Mouse (Mus musculus): Measurements from ENCODE around the gene Tst.

The Tst gene

DNA sequence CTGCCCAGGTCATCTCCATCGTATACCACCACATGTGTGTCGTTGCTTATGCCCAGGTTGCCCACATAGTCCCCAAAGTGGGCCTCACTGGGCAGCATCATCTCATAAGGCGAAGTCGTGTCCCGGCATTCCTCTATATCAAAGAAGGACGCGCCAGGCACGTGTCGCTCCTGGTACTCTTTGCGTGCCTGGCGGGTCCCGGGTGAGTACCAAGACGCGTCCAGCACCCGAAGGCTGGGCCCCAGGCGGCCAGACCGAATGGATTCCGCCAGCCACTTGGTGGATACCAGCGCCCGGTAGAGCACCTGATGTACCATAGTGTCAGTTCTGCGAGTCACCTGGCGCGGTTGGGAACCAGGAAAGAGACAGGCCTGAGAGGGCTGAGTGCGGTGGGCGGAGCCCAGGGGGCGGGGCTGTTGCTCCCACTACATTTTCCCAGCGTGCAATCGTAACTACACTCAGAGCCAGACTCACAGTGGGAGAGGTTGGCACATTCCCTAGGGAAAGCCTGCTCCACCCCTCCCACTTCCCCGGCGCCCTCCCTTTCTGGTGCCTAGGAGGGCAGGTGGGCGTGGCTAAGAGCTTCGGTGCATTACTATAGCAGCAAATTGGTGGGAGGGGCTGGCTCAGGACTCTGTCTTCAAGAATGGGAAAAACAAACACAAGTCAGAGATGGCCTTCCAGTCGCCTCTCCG is at the start of gene Tst:
Gene Tst, minus strand, starts transcription at position 391 of the 695 bp plus-strand sequence.
- DNase-seq: peak; percentile 99

DNA sequence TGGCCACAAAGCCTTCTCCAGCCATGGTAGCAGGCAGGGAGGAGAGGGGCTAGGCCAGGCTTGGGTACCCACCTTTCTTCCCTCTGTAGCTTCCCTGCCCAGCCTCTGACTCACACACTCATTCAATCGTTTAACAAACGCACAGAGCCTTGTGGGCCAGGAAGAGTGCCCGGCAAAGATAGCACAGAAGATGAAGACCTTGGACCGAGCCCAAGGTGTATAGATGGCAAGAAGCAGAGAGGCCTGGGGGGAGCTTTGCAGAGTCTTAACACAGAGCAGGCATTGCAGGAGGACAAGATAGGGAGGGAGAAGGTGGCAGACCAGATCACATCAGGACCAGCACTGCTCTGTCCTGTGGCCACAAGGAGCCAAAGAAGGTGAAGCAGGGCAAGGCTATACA is 49.5 kb upstream of the Tst start:
- DNase-seq: no peak

DNA sequence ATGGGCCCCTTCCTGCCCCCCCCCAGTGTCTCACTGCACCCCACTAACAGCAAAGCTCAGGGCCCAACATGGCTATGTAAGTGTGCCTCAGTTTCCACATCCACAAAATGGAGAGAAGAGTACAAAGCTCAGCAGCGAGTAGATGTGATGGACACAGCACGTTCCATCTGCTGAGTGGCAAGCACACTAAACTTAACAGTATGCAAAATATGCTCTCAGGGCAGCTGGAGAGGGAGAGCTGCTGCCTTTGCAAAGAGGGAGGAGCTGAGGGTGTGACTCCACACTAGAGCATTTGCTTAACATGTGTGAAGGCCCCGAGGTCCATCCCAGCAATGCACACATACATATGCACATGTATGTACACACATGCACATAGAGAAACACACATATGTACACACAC is 47.2 kb upstream of the Tst start:
- DNase-seq: no peak

DNA sequence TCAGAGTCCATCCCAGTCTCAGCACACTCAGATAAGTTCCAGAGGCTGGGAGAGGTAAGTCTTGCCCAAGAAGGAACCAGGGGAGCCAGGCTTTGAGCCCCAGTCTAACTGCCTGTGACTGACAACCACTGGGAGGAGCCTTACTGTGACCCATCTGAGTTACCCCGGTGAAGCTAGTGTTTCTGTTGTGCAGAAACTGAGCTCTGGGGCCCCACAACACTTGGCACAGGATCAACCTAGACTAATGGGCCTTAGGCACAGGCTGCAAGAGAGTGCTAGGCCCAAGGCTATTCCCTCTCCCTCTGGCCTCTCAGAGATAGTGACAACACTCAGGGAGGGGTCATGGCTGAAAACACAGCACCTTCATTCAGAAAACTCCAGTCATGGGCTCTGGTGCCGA is 45.5 kb upstream of the Tst start:
- DNase-seq: no peak

DNA sequence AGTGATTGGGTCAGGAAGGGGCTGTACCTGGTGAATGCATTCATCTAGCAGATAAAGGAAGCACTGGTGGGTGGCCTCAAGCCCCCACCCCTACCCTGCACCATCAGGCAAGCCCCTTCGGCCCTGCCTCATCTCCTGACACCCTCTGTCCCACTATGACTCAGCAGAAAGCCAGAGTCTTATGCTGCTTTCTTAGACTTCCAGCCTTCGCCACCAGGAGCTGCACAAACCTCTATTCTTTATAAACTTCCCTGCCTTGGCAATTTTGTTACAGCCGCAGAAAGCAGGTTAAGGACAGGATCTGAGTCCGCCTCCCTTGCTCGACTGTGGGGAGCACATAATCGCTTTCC is 44.7 kb upstream of the Tst start:
- no peak for DNase-seq

DNA sequence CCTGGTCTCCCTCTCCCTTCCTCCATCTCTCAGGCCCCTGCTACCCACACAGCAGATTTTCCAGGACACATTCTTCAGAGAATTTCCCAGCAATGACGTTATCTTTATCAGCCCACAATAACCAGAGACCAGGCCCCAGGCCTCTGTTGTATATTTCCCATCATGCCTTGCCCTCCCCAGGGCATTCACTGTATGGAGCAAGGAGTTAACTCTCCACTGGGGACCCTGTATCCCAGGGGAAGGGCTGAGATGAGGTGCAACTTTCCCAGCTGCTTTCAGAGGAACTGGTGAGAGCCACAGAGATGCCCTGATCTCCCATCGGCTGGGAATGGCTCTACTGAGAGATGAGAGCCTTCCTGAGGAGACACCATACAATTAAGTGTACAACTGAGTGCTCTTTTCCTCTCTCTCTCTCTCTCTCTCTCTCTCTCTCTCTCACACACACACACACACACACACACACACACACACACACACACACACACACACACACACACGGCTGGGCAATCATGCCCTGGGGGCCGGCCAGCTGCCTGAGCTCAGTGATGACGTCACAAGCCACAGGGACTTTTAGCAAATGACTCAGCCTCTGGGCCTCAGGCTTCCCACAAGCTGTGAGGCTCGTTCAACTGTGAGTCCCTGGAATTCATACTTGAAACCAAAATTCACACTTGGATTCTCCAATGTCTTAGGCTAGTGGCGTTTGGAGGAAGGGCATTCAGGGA is 44.1 kb upstream of the Tst start:
- no peak for DNase-seq

DNA sequence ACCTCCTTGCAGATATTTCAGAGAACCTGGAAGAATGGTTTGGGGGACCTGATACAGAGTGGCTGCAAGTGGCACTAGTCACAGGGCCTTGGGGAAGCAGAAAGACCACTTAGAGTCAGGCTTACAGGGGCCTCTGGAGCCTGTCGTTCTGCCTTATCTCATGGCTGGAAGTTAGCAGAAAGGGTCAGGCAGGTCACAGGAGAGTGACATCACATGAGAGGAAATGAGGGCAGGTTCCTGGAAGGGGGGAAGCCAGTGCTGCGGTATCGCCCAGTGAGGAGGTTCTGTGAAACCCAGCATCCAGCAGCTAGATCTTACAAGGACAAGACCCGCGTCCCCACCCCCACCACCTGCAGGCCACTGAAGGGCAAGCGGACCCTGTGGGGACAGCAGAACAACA is 43.4 kb upstream of the Tst start:
- DNase-seq: no peak

DNA sequence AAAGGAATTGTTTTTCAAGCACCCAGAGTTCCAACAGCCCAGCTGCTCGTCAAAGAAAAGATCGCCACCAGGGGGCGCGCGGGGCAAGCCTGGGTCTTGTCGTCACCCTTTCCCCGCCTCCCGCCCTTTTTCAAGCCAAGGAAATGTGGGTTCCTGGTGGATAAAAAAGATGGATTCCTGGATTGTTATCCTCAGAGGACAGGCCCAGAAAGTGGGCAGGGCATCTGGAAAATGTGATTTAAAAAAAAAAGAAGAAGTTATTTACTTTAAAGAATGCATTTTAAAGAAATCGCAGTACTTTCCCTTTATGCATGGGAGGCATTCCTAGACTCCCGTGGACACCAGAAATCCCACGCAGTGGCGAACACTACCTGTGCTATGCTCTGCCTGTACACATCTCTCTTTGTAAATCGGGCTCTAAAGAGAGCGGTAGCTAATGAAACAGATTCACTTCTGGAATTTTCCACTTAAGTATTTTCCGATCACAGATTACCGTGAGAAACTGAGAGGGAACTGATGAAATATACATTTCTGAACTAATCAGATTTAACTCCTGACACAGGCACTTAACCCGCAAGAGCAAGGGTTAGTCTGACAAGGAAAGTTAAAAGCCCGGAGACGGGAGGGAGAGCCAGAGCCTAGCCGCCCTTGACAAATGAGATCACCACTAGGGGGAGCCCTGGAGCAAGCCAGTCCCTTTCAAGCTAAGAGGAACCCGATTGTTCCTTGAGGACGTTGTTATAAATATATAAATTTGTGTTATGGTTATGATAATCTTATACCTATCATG is 42.2 kb upstream of the Tst start:
- peak; percentile 96 for DNase-seq

DNA sequence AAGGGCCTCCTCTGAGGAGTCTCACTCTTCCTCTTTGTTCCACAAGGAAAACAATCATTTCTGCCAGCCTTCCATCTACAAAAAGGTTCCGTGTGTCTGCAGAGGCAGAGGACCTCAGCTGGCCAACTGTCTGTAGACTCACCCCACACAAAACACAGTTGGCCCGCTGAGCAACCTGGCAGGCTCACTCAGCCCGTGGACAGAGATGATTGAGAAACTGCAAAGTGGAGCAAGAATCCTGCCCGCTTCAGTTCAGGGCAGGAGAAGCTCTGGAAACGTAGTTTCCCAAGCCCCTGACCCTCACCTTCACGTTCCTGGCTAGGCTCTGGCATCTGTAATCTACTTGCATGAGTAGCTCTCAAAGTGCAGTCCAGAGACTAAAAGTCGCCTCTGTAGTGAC is 41.4 kb upstream of the Tst start:
- DNase-seq: no peak

DNA sequence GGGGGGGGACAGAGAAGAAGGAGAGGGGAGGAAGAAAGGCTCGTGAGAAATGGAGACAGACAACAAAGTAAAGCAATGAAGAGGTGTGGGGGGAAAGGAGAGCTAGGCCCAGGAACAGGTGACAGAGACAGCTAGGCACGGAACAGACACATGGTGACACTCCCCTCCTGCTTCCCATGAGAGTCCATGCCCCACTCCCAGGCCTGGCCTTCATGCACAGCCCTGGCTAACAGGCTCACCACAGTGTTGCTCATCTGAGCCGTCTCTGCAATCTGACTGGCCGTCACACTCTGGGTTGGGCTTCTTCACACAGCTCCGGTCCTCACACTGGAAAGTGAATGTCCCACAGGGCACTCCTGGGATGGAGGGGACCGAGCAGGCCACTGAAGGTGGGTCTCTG is 38.1 kb upstream of the Tst start:
- DNase-seq: no peak

DNA sequence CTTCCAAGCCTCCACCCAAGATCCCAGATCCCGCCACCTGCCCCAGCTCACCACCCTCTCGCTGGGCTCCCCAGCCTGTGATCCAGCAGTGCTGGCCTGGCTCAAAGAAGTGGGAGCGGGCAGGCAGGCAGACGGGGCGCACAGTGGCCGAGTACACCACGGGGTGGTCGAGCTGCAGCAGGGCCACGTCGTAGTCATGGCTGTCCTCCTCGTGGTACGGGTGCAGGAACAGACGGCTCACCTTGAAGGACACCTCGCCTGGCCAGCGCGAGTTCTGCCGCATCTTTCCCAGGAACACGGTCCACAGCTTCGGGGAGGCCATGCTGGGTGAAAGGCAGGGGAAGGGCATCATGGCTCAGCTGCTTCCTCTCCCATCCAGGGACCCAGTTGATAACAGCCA is 36.5 kb upstream of the Tst start:
- DNase-seq: no peak

DNA sequence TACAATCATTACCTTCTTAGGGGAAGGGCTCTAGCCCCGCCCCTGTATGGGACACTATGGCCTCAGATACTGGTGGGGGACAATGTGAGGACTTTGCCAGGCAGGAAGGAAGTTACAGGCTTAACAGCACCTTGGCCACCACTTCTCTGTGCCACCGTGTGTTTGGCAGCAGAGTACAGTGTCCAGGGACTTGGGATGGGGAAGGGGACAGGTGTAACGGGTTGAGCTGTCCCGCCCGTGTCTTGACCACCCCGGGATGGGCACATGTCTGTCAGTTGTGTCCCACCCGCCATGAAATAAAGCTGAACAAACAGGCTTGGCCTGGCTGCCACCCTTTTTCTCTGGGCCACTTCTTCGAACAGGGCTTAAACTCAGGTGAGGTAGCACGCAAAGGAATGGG is 33.3 kb upstream of the Tst start:
- DNase-seq: no peak

DNA sequence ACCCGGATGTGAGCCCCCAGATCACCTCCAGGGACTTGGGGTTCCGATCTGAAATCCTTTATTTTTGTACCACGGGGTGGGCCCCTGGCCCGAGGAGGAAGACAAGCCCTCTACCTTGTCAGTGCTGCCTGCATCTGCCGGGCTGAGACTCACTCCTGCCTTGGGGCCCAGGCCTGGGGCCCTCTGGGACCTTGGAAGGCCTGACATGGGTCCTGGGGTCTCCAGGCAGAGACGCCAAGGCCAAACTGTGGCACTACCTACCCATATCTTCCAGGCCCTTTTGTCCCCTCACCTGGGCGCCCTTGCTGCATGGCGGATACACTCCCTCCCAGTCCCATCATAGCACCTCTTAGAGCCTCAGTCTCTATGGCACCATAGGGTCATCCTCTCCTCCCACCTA is 32.8 kb upstream of the Tst start:
- no peak for DNase-seq

DNA sequence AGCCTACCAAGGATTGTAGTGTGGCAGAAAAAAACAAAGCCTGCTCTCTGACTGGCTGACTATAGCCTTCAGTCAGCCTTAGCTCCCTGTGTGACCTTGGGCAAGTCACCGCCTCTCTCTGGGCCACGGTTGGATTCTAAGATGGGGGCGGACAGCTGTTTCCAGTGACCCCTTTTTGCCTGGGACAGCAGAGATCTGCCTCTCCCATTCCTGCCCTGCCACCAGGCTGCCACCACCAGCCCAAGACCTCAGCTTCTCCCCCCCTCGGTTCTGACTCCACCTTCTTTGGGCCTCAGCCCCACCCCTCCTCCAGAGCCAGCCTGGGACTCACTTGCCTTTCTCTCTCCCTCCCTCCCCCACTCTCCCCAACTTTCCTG is 32.3 kb upstream of the Tst start:
- DNase-seq: no peak

DNA sequence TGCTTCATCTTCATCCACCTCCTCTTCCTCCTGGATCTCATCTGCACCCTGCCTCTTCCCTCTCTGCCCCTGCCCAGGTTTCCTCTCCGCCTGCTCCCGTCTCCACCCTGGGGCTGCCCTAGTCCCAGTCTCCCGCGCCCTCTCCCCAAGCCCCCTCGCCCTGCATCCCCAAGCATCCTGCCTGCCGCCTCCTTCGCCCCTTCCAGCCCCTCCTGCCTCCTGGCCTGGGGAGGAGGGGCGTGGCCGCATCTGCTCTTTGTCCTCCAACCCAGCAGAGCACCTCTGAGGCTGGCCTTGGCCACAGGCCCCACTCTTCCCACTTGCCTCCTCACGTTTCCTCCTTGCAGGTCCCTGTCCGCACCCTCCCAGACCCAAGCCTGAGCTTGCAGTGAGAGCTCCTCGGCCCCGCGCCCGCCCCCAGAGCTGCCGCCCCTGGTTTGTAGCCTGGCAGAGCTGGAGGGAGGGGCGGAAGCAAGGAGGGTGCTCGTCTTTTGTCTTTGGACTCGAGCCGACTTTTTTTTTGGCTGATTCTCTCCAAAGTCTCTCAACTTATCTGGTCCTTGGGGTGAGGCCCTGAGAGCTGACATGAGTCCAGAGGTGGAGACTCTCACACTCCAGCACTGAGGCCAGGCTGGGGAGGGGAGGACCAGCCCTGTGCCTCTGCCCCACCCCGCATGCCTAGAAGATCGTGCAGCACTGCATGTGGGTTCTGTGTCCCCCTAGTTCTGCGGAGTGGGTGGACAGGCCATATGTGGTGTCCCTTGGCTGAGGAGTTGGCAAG is 31.7 kb upstream of the Tst start:
- DNase-seq: no peak

DNA sequence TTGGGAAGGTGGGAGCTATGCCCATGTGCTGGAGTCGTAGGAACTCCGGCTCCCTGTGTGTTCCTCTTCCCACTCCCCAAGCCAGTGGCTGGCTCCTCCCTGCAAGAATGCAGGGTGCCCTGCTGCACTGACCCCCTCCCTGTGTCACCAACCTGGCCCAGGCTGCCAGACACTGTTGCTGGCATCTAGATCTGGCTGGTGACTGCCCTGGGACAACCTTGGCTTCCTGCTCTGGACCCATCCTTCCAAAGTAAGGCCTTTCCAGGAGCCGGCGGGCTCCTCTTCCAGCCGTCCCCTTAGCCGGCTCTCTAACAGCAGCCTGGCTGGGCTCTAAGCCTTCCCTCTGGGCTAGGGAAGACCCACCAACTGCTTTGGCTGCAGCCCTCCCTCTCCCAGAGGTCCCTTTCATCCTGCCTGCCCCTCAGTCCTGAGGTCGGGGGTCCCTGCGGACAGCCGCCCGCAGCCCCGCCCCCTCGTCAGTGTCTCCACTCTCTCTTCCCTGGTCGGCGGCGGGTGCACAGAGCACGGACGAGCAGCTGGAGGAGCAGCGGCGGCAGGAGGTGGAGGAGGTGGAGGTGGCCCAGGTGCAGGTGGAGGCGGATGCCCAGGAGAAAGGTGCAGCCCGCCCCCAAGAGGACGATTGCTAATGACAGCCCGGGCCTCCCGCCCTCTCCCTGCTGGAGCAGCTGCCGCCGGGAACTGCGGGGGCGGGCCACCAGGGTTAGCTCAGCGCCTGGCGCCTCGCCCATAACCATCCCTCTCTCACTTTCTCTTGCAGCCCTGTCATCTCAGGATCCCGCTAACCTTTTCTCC is 30.9 kb upstream of the Tst start:
- peak; percentile 59 for DNase-seq

DNA sequence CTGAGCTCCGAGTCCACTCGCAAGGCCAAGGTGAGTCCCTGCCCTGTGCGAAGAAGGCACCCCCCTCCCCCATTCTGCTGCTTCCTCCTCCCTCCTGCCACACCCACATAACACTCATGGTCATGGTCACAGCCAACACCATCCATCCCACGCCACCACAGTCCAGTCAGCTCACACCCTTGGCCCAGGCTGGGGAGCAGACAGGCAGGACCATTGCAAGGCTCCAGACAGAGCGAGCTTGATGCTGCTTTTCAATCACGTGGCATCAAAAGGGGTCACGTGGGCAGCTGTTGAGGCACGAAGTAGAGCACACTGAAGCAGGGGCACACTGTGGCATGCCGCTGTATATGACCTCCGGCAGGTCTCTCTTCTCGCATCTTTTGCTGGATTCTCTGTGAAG is 30.0 kb upstream of the Tst start:
- no peak for DNase-seq

DNA sequence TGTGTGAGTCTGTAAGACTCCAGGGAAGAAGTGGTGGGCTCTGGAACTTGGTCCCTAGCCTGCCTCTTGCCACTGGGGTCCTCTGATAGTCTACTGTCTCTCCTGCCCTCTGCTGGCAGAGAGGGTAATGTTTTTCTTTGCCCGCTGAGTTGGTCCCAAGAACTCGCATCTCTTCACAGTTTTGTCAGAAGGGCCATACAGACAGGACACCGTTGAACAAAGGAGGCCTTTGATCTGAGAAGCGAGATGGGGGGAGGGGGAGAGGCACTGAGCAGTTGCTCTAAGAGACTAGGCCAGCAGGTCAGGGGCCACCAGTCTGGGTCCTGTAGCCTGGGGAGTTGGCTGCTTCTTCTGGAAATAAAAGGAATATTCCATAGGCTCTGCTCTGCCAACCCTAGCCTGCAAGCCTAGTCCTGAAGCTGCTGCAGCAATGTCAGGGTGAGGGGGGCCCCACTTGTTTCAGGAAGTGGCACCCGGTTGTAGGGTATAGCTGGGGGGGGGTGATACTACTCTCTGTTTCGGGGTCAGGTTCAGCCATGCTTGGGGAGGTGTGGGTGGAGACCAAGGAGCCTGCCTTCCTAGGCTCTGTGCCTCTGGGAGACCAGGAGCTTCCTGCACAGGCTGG is 29.3 kb upstream of the Tst start:
- DNase-seq: peak; percentile 42

DNA sequence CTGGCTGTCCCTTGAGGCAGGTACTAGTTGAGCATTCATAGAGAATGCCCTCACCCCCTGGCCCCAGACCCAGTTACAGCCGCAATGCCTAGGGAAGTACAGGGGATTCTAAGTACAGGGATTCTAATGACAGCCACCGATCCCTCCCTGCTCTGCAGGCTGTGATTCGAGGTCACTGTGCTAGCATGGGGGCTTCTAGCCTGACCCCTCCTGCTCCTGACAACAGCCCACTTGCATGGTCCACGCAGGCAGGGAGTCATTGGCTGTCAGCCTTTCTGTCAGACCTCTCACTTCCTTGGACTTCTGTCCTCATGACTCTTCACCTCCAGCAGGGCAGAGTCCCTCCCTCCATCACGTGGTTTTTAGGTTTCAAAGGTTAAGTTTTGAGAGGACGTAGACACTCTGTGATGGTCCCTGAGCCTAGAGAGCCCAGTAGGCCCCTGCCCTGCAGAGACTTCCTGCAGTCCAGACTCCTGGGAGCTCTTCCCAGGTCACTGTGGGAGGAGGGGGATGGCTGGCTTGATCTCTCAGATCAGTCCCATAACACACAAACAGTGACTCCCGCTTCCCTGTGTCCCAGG is 25.9 kb upstream of the Tst start:
- DNase-seq: peak; percentile 93

DNA sequence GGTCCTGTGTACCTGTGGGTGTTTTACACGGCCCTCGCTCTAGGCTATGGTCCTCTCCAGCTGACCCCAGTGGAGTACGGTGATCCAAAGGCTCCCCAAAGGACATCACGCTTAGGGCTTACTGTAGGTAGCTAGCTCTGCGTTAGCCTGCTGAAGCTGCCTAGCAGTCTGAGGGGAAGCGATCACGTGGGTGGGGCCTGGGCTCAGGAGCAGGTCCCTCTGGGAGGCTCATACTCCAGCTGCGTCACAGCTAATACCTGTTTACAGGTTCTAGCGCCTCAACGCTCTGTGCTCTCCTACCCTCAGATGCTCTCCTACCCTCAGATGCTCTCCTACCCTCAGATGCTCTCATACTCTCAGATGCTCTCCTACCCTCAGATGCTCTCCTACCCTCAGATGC is 25.2 kb upstream of the Tst start:
- DNase-seq: no peak

DNA sequence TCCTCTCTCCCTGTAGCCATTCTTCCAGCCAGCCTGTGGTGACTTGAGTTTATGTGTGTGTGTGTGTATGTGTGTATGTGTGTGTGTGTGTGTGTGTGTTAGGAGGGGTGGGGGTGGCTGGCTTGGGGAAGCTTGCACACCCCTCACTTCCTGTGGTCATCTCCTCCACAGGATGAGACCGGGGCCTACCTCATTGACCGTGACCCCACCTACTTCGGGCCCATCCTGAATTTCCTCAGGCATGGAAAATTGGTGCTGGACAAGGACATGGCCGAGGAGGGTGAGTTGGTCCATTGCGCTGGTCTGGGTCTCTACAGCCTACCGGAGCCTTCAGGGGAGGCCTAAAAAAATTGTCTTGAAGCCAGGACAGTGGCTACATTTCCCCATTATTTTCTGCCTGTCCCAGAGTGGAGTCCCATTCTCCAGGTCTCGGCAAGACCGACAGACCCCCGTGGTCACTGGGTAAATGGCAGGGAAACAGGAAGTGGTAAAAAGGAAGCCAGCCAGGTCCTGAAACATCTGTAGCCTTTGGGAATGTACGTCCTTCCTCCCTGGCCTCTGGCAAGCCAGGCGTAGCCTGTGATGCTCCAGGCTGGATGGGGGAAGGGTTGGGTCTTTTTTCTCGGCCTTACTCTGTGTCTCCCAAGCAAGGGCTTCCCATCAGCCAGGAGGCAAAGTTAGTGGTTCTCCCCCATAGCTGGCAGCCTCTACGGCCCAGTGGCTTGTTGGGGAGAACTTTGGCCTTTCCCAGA is 24.3 kb upstream of the Tst start:
- peak; percentile 47 for DNase-seq

Data from kidney, adult 9 months (tissue).